Mouse (Mus musculus) testis, adult 2 months (tissue): ENCODE measurements at regions not wholly inside any gene's neighbourhood (a gene's known extent, or its start where the extent isn't known, plus 50 kb on each side); places are given as distances from the start of the nearest gene placed in this dataset.

Experiments used
- CTCF ChIP-seq: fragments of 200-500 bp; IDR thresholded peaks from 2 replicates; pipeline ENCODE4 v1.5.1; 2012; ENCODE audit warnings: low read depth, mild to moderate bottlenecking, inconsistent platforms, low read length, moderate library complexity; ENCODE audit not compliant: control insufficient read depth, insufficient read depth, insufficient replicate concordance
- POLR2A ChIP-seq: fragments of 200-500 bp; IDR thresholded peaks from 2 replicates; pipeline ENCODE4 v1.6.1; 2012; ENCODE audit warnings: low read depth, mild to moderate bottlenecking, inconsistent platforms, low read length, moderate library complexity; ENCODE audit not compliant: control insufficient read depth

GRCm38 (mm10) chr5:45336801-45337200 lies 113.2 kb downstream of the Qdpr start:
- TF ChIP-seq CTCF (no peak), POLR2A (no peak)
